Mouse (Mus musculus): ENCODE measurements around the gene Oscp1. TPM values are rescaled to one million over a fixed set of nuclear protein-coding genes. Genes with fewer than 3 reads are reported as not detected.

Oscp1 gene
- polyA plus RNA-seq, 1 experiment = 12.8 TPM

- no peaks in the 10 kb centered on the region for H3K27me3 ChIP-seq (ENCODE audit: control insufficient read depth, insufficient read depth, insufficient read length)
- H3K79me2 ChIP-seq (ENCODE audit: control insufficient read depth, insufficient read depth) = peaks cover 42% of the 10 kb centered on the region
- H3ac ChIP-seq (ENCODE audit: control insufficient read depth, insufficient read length) = no peak overlapping the region
- H3K4me2 ChIP-seq (ENCODE audit: low read depth) = no peak overlapping the region
- H3K4me3 ChIP-seq = no peak overlapping the region
- TF ChIP-seq TCF12 (IDR thresholded peaks at IDR 0.05; ENCODE audit: insufficient read depth, poor library complexity, severe bottlenecking) (no peak), USF1 (IDR thresholded peaks at IDR 0.05; ENCODE audit: low read depth) (no peak), MAX (IDR thresholded peaks at IDR 0.05; ENCODE audit: low read depth) (no peak), REST (IDR thresholded peaks at IDR 0.05; ENCODE audit: insufficient read depth, insufficient read length) (no peak), E2F4 (IDR thresholded peaks at IDR 0.05; ENCODE audit: insufficient read depth) (no peak), MYOG (IDR thresholded peaks at IDR 0.05; ENCODE audit: control insufficient read depth in 1 of 3, insufficient read depth in 1 of 3, insufficient read length in 2 of 3, low read depth in 2 of 3) (no peak), POLR2A (IDR thresholded peaks at IDR 0.05; ENCODE audit: insufficient read length, low read depth) (no peak), MYOD1 (IDR thresholded peaks at IDR 0.05; ENCODE audit: control insufficient read depth in 1 of 3, insufficient read length in 2 of 3, low read depth in 2 of 3) (no peak), TCF3 (IDR thresholded peaks at IDR 0.05; ENCODE audit: insufficient read length, low read depth) (no peak), SRF (IDR thresholded peaks at IDR 0.05; ENCODE audit: control insufficient read depth, insufficient read length, low read depth) (no peak), CEBPB (IDR thresholded peaks at IDR 0.05; ENCODE audit: insufficient read depth, poor library complexity, severe bottlenecking) (no peak), POLR2AphosphoS2 (IDR thresholded peaks at IDR 0.05; ENCODE audit: insufficient read length, low read depth) (no peak)
- H3K36me3 ChIP-seq (ENCODE audit: control insufficient read depth, insufficient read depth) = peaks cover 3% of the 10 kb centered on the region
Observed at GRCm38 (mm10) chr4:126100764-126101163, 42.4 kb downstream of the Oscp1 start.

- H3K4me2 ChIP-seq (ENCODE audit: low read depth) = peak overlapping the region; percentile 100
- no peaks in the 10 kb centered on the region for H3K27me3 ChIP-seq (ENCODE audit: control insufficient read depth, insufficient read depth, insufficient read length)
- peak overlapping the region; percentile 95 for H3K4me3 ChIP-seq
- peaks cover 51% of the 10 kb centered on the region for H3K79me2 ChIP-seq (ENCODE audit: control insufficient read depth, insufficient read depth)
- peaks cover 3% of the 10 kb centered on the region for H3K36me3 ChIP-seq (ENCODE audit: control insufficient read depth, insufficient read depth)
- H3ac ChIP-seq (ENCODE audit: control insufficient read depth, insufficient read length) = peak overlapping the region; percentile 17
- no peak for TF ChIP-seq SRF (IDR thresholded peaks at IDR 0.05; ENCODE audit: control insufficient read depth, insufficient read length, low read depth)
- no peak for TF ChIP-seq CEBPB (IDR thresholded peaks at IDR 0.05; ENCODE audit: insufficient read depth, poor library complexity, severe bottlenecking)
- TF ChIP-seq MYOG (IDR thresholded peaks at IDR 0.05; ENCODE audit: control insufficient read depth in 1 of 3, insufficient read depth in 1 of 3, insufficient read length in 2 of 3, low read depth in 2 of 3) = no peak
- TF ChIP-seq USF1 (IDR thresholded peaks at IDR 0.05; ENCODE audit: low read depth) = peak; percentile 96
- peak; percentile 34 for TF ChIP-seq POLR2AphosphoS2 (IDR thresholded peaks at IDR 0.05; ENCODE audit: insufficient read length, low read depth)
- TF ChIP-seq TCF12 (IDR thresholded peaks at IDR 0.05; ENCODE audit: insufficient read depth, poor library complexity, severe bottlenecking) = no peak
- peak; percentile 27 for TF ChIP-seq POLR2A (IDR thresholded peaks at IDR 0.05; ENCODE audit: insufficient read length, low read depth)
- TF ChIP-seq MAX (IDR thresholded peaks at IDR 0.05; ENCODE audit: low read depth) = no peak
- peak; percentile 56 to 85 (median 61) for TF ChIP-seq MYOD1 (IDR thresholded peaks at IDR 0.05; ENCODE audit: control insufficient read depth in 1 of 3, insufficient read length in 2 of 3, low read depth in 2 of 3)
- TF ChIP-seq TCF3 (IDR thresholded peaks at IDR 0.05; ENCODE audit: insufficient read length, low read depth) = no peak
- TF ChIP-seq REST (IDR thresholded peaks at IDR 0.05; ENCODE audit: insufficient read depth, insufficient read length) = no peak
- no peak for TF ChIP-seq E2F4 (IDR thresholded peaks at IDR 0.05; ENCODE audit: insufficient read depth)
Observed at GRCm38 (mm10) chr4:126102061-126102841, 43.9 kb downstream of the Oscp1 start.

GRCm38 (mm10) chr4:126103057-126103581, 44.8 kb downstream of the Oscp1 start:
- Histone ChIP-seq H3K4me2 (ENCODE audit: low read depth) (peak overlapping the region; percentile 100), H3K36me3 (ENCODE audit: control insufficient read depth, insufficient read depth) (peaks cover 3% of the 10 kb centered on the region), H3K27me3 (ENCODE audit: control insufficient read depth, insufficient read depth, insufficient read length) (no peaks in the 10 kb centered on the region), H3K79me2 (ENCODE audit: control insufficient read depth, insufficient read depth) (peaks cover 51% of the 10 kb centered on the region), H3K4me3 (peak overlapping the region; percentile 95), H3ac (ENCODE audit: control insufficient read depth, insufficient read length) (peak overlapping the region; percentile 44)
- TF ChIP-seq CEBPB (IDR thresholded peaks at IDR 0.05; ENCODE audit: insufficient read depth, poor library complexity, severe bottlenecking) = peak; percentile 98
- TF ChIP-seq REST (IDR thresholded peaks at IDR 0.05; ENCODE audit: insufficient read depth, insufficient read length) = no peak
- peak in 1 of 3 experiments; percentile 45 for TF ChIP-seq MYOG (IDR thresholded peaks at IDR 0.05; ENCODE audit: control insufficient read depth in 1 of 3, insufficient read depth in 1 of 3, insufficient read length in 2 of 3, low read depth in 2 of 3)
- TF ChIP-seq POLR2A (IDR thresholded peaks at IDR 0.05; ENCODE audit: insufficient read length, low read depth) = peak; percentile 67
- TF ChIP-seq USF1 (IDR thresholded peaks at IDR 0.05; ENCODE audit: low read depth) = no peak
- TF ChIP-seq MYOD1 (IDR thresholded peaks at IDR 0.05; ENCODE audit: control insufficient read depth in 1 of 3, insufficient read length in 2 of 3, low read depth in 2 of 3) = peak in 2 of 3 experiments; percentile 4 to 24
- TF ChIP-seq TCF3 (IDR thresholded peaks at IDR 0.05; ENCODE audit: insufficient read length, low read depth) = no peak
- no peak for TF ChIP-seq TCF12 (IDR thresholded peaks at IDR 0.05; ENCODE audit: insufficient read depth, poor library complexity, severe bottlenecking)
- peak; percentile 43 for TF ChIP-seq SRF (IDR thresholded peaks at IDR 0.05; ENCODE audit: control insufficient read depth, insufficient read length, low read depth)
- no peak for TF ChIP-seq E2F4 (IDR thresholded peaks at IDR 0.05; ENCODE audit: insufficient read depth)
- no peak for TF ChIP-seq MAX (IDR thresholded peaks at IDR 0.05; ENCODE audit: low read depth)
- peak; percentile 78 for TF ChIP-seq POLR2AphosphoS2 (IDR thresholded peaks at IDR 0.05; ENCODE audit: insufficient read length, low read depth)

DNA sequence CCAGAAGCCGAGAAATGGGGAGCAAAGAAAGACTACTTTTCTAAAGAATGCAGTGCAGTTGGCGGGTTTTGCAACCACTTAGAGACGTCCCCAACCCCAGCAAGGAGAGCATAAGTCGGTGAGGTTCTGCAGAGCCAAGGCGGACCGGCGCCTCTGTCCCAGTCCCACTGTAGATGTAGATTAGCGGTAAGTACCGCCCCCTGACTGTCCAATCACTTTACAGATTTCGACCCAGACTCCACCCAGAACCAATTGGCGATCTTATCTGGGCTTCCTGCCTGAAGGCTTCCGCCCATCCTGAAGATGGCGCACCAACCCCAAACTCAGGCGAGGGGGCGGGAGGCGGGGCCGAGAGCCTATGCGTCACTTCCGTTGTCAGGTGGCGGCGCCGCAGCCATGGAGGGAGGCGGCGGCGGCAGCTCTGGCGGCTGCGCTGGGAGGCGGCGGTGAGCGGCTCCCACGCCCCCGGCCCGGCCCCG, 45.3 kb downstream of the Oscp1 start, which contains the start of gene Stk40:
Gene Stk40 (plus strand): TSS at position 368 of the 479 bp plus-strand sequence.
- Histone ChIP-seq H3K4me2 (ENCODE audit: low read depth) (peak within 1 kb of the TSS; percentile 100), H3ac (ENCODE audit: control insufficient read depth, insufficient read length) (peak within 1 kb of the TSS; percentile 44), H3K4me3 (peak within 1 kb of the TSS; percentile 95), H3K36me3 (ENCODE audit: control insufficient read depth, insufficient read depth) (no peaks in the 10 kb centered on the region), H3K79me2 (ENCODE audit: control insufficient read depth, insufficient read depth) (peaks cover 53% of the 10 kb centered on the region), H3K27me3 (ENCODE audit: control insufficient read depth, insufficient read depth, insufficient read length) (no peaks in the 10 kb centered on the region)
- TF ChIP-seq POLR2A (IDR thresholded peaks at IDR 0.05; ENCODE audit: insufficient read length, low read depth) (peak; percentile 82), SRF (IDR thresholded peaks at IDR 0.05; ENCODE audit: control insufficient read depth, insufficient read length, low read depth) (peak; percentile 50), REST (IDR thresholded peaks at IDR 0.05; ENCODE audit: insufficient read depth, insufficient read length) (no peak), E2F4 (IDR thresholded peaks at IDR 0.05; ENCODE audit: insufficient read depth) (no peak), TCF3 (IDR thresholded peaks at IDR 0.05; ENCODE audit: insufficient read length, low read depth) (no peak), MAX (IDR thresholded peaks at IDR 0.05; ENCODE audit: low read depth) (no peak), POLR2AphosphoS2 (IDR thresholded peaks at IDR 0.05; ENCODE audit: insufficient read length, low read depth) (peak; percentile 80), MYOG (IDR thresholded peaks at IDR 0.05; ENCODE audit: control insufficient read depth in 1 of 3, insufficient read depth in 1 of 3, insufficient read length in 2 of 3, low read depth in 2 of 3) (peak in 1 of 3 experiments; percentile 25), CEBPB (IDR thresholded peaks at IDR 0.05; ENCODE audit: insufficient read depth, poor library complexity, severe bottlenecking) (no peak), TCF12 (IDR thresholded peaks at IDR 0.05; ENCODE audit: insufficient read depth, poor library complexity, severe bottlenecking) (no peak), USF1 (IDR thresholded peaks at IDR 0.05; ENCODE audit: low read depth) (no peak), MYOD1 (IDR thresholded peaks at IDR 0.05; ENCODE audit: control insufficient read depth in 1 of 3, insufficient read length in 2 of 3, low read depth in 2 of 3) (peak in 1 of 3 experiments; percentile 18)
